Mouse (Mus musculus) spleen, postnatal 14 days (tissue): ENCODE measurements around the gene Urod.

Source experiments
- DNase-seq, 2 experiments: peaks; one replicate each; pipeline ENCODE4 v3.0.0; 2021 to 2022; ENCODE audit warnings: low spot score in 2 of 2

Urod gene

DNA sequence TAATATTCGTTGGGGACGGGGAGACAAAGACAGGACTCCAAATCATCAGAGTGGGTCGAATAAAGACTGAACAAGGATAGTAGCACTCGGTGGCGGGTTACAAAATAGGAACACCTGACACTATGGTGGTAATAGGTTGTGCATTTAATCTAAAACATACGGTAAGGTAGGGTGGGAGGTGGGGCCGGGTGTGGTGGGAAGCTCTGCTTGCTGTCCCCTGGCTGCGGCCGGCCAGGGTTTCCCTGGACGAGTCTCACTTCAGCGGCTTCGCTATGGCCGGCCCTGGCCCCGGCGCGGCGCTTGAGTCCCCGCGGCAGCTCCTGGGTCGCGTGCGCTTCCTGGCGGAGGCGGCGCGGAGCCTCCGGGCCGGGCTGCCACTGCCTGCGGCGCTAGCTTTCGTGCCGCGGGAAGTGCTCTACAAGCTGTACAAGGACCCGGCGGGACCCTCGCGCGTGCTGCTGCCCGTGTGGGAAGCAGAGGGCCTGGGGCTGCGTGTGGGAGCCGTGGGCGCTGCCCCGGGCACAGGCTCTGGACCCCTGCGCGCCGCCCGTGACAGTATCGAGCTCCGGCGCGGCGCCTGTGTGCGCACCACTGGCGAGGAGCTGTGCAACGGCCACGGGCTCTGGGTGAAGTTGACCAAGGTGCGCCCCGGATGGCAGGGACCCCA lies 1.1 kb upstream of the Urod start, which contains the start of gene Hectd3:
Hectd3 (plus strand) TSS at position 187 of the 667 bp plus-strand sequence.
- DNase-seq, result peak in 1 of 2 experiments; percentile 43

- peak; percentile 70 to 83 for DNase-seq
Measured at GRCm38 (mm10) chr4:116991366-116991765, 2.8 kb downstream of the Urod start.

- DNase-seq, result no peak
Measured at GRCm38 (mm10) chr4:116989731-116990130, 4.5 kb downstream of the Urod start.

- no peak for DNase-seq
Measured at GRCm38 (mm10) chr4:116987122-116987456, 7.1 kb downstream of the Urod start.

DNA sequence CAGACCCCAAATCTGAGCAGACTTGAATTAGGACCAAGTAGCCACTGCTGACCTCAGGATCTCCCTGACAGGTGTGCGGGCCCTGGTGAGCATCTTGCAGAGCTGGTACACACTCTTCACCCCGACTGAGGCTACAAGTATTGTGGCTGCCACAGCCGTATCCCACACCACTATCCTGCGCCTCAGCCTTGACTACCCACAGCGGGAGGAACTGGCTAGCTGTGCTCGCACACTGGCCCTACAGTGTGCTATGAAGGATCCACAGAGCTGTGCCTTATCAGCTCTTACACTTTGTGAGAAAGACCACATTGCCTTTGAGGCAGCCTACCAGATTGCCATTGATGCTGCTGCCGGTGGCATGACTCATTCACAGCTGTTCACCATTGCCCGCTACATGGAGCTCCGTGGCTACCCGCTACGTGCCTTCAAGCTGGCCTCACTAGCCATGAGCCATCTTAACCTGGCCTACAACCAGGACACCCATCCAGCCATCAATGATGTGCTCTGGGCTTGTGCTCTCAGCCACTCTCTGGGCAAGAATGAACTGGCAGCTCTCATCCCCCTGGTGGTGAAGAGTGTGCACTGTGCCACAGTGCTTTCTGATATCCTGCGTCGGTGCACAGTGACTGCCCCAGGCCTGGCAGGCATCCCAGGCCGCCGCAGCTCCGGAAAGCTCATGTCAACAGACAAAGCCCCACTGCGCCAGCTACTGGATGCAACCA lies 7.7 kb downstream of the Urod start:
- DNase-seq, result peak; percentile 40 to 60

GRCm38 (mm10) chr4:116985681-116986080 lies 8.5 kb downstream of the Urod start:
- DNase-seq, result no peak

GRCm38 (mm10) chr4:116976503-116976902 lies 17.7 kb downstream of the Urod start:
- no peak for DNase-seq

- DNase-seq, result no peak
Measured at GRCm38 (mm10) chr4:116954951-116955350, 39.3 kb downstream of the Urod start.

- no peak for DNase-seq
Measured at GRCm38 (mm10) chr4:116951642-116952041, 42.6 kb downstream of the Urod start.

GRCm38 (mm10) chr4:116944055-116944454 lies 50.2 kb downstream of the Urod start:
- no peak for DNase-seq

DNA sequence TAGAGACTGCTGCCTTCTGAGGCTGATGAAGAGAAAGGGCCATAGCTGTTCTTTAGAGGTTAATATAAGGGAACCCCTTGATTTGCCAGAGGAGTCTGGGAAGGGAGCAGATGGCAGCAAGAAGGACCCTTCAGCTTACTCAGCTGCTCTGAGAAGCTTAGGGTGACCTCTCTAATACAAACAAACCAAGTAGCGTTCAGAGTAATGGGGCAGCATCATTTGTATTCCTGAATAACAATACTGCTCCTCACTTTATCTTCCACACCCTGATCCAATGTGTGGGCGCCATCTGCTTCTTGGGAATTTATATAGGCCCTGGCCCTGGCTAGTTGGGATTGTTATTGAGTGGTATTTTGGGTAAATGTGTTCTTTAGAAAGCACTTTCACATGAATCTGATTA lies 51.5 kb downstream of the Urod start:
- no peak for DNase-seq
